Mouse (Mus musculus): ENCODE results near the gene Il18r1. TPM values are rescaled to one million over a fixed set of nuclear protein-coding genes. Genes with fewer than 3 reads are reported as not detected.

Il18r1 gene
- polyA plus RNA-seq, 1 experiment from 2014 or later: not detected

GRCm38 (mm10) chr1:40494594-40494993 is 29.2 kb downstream of the Il18r1 start:
- no peak for TF ChIP-seq CTCF (IDR thresholded peaks at IDR 0.05)
- ChIA-PET POLR2A (no interaction called here), CTCF (no interaction called here)
- peaks cover 10% of the 10 kb centered on the region for H3K27me3 ChIP-seq
- ATAC-seq (no peak), DNase-seq (ENCODE audit: low read depth, low spot score) (no peak)
- in situ Hi-C loops (cut with MboI; ENCODE audit: low pct_unique_long_range_greater_than_20kb): no loop called here

- peaks cover 10% of the 10 kb centered on the region for H3K27me3 ChIP-seq
- in situ Hi-C loops (cut with MboI; ENCODE audit: low pct_unique_long_range_greater_than_20kb): no loop called here
- CTCF ChIA-PET: no interaction called here
- ATAC-seq (no peak), DNase-seq (ENCODE audit: low read depth, low spot score) (no peak)
- no peak for TF ChIP-seq CTCF (IDR thresholded peaks at IDR 0.05)
- POLR2A ChIA-PET: no interaction called here
These were observed 34.4 kb downstream of the Il18r1 start for GRCm38 (mm10) chr1:40499708-40500107.

GRCm38 (mm10) chr1:40501126-40501525 is 35.8 kb downstream of the Il18r1 start:
- POLR2A ChIA-PET: no interaction called here
- ATAC-seq (no peak), DNase-seq (ENCODE audit: low read depth, low spot score) (no peak)
- CTCF ChIA-PET: no interaction called here
- H3K27me3 ChIP-seq: peaks cover 5% of the 10 kb centered on the region
- in situ Hi-C loops (cut with MboI; ENCODE audit: low pct_unique_long_range_greater_than_20kb): no loop called here
- TF ChIP-seq CTCF (IDR thresholded peaks at IDR 0.05): no peak

- TF ChIP-seq CTCF (IDR thresholded peaks at IDR 0.05): no peak
- in situ Hi-C loops (cut with MboI; ENCODE audit: low pct_unique_long_range_greater_than_20kb): no loop called here
- peaks cover 5% of the 10 kb centered on the region for H3K27me3 ChIP-seq
- ChIA-PET POLR2A (no interaction called here), CTCF (no interaction called here)
- DNase-seq (ENCODE audit: low read depth, low spot score) (no peak), ATAC-seq (no peak)
These were observed 36.4 kb downstream of the Il18r1 start for GRCm38 (mm10) chr1:40501546-40502398.

GRCm38 (mm10) chr1:40504548-40504947 is 39.2 kb downstream of the Il18r1 start:
- no peak for TF ChIP-seq CTCF (IDR thresholded peaks at IDR 0.05)
- in situ Hi-C loops (cut with MboI; ENCODE audit: low pct_unique_long_range_greater_than_20kb): no loop called here
- no peaks in the 10 kb centered on the region for H3K27me3 ChIP-seq
- ChIA-PET POLR2A (no interaction called here), CTCF (interaction anchor here (1.1 kb wide), 1 partner anchor 20 kb away, joined by 3 read pairs; no protein-coding TSS in a partner anchor)
- ATAC-seq: no peak
- DNase-seq (ENCODE audit: low read depth, low spot score): no peak

GRCm38 (mm10) chr1:40514851-40515585 is 49.7 kb downstream of the Il18r1 start, which contains the start of gene Il18rap:
Gene Il18rap (plus strand): TSS chr1:40515362.
- no peak for TF ChIP-seq CTCF (IDR thresholded peaks at IDR 0.05)
- ChIA-PET POLR2A (no interaction called here), CTCF (no interaction called here)
- ATAC-seq (no peak), DNase-seq (ENCODE audit: low read depth, low spot score) (no peak)
- in situ Hi-C loops (cut with MboI; ENCODE audit: low pct_unique_long_range_greater_than_20kb): no loop called here
- H3K27me3 ChIP-seq: peaks cover 6% of the 10 kb centered on the region

- TF ChIP-seq CTCF (IDR thresholded peaks at IDR 0.05): no peak
- DNase-seq (ENCODE audit: low read depth, low spot score): no peak
- no peak for ATAC-seq
- H3K27me3 ChIP-seq: peaks cover 6% of the 10 kb centered on the region
- CTCF ChIA-PET: interaction anchor here (1.5 kb wide), 1 partner anchor 137 kb away, joined by 5 read pairs; no protein-coding TSS in a partner anchor
- POLR2A ChIA-PET: interaction anchor here (0.7 kb wide), 1 partner anchor 261 kb away, joined by 3 read pairs; no protein-coding TSS in a partner anchor
- in situ Hi-C loops (cut with MboI; ENCODE audit: low pct_unique_long_range_greater_than_20kb): no loop called here
These were observed 51.0 kb downstream of the Il18r1 start for GRCm38 (mm10) chr1:40516364-40516763.

GRCm38 (mm10) chr1:40522918-40523317 is 57.6 kb downstream of the Il18r1 start:
- POLR2A ChIA-PET: no interaction called here
- no peak for DNase-seq (ENCODE audit: low read depth, low spot score)
- ATAC-seq: no peak
- TF ChIP-seq CTCF (IDR thresholded peaks at IDR 0.05): no peak
- in situ Hi-C loops (cut with MboI; ENCODE audit: low pct_unique_long_range_greater_than_20kb): no loop called here
- peaks cover 1% of the 10 kb centered on the region for H3K27me3 ChIP-seq
- CTCF ChIA-PET: no interaction called here

GRCm38 (mm10) chr1:40523971-40524722 is 58.8 kb downstream of the Il18r1 start:
- peaks cover 3% of the 10 kb centered on the region for H3K27me3 ChIP-seq
- in situ Hi-C loops (cut with MboI; ENCODE audit: low pct_unique_long_range_greater_than_20kb): no loop called here
- DNase-seq (ENCODE audit: low read depth, low spot score) (no peak), ATAC-seq (no peak)
- ChIA-PET POLR2A (no interaction called here), CTCF (no interaction called here)
- no peak for TF ChIP-seq CTCF (IDR thresholded peaks at IDR 0.05)

- POLR2A ChIA-PET: no interaction called here
- CTCF ChIA-PET: no interaction called here
- TF ChIP-seq CTCF (IDR thresholded peaks at IDR 0.05): no peak
- ATAC-seq (no peak), DNase-seq (ENCODE audit: low read depth, low spot score) (no peak)
- in situ Hi-C loops (cut with MboI; ENCODE audit: low pct_unique_long_range_greater_than_20kb): no loop called here
- peaks cover 3% of the 10 kb centered on the region for H3K27me3 ChIP-seq
These were observed 63.9 kb downstream of the Il18r1 start for GRCm38 (mm10) chr1:40529287-40529686.

Measured in Patski (cell line).